Mouse (Mus musculus): ENCODE data around the gene Tekt1. TPM values are rescaled to one million over a fixed set of nuclear protein-coding genes. Genes with fewer than 3 reads are reported as not detected.
"Not testable (repeated sequence)": the region's sequence is repeated elsewhere in the genome, so short reads cannot be mapped to it uniquely, and the experiment has no call there.

The Tekt1 gene
- polyA plus RNA-seq, 1 experiment: not detected

DNA sequence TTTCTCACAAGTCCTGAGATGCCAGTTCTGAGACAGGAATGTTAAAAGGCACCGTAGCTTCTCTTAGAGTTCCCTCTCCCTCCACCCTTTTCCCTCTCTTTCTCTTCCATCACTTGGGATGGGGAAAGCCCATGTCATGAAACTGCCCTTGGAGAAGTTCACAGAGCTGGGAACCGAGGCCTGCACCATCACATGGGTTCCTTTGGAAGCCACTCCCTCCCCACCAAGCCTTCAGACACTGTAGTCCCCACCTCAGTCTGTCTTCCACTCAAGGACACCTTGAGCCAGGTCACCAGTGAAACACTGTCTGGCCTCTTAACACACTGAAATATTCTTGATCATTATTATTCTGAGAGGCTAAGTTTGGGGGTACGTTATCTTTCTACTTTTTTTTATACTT, 9.1 kb downstream of the Tekt1 start:
- Histone ChIP-seq H3K27ac (ENCODE audit: insufficient read depth, low read depth, low read length) (no peak overlapping the region), H3K4me3 (ENCODE audit: low read depth, low read length) (no peak overlapping the region), H3K4me1 (ENCODE audit: control insufficient read depth, insufficient read depth, insufficient read length, low read length) (0 out of 2 replicates have a peak, but pooled peaks cover 2% of the 10 kb centered on the region), H3K27me3 (ENCODE audit: control insufficient read depth, insufficient read depth, low read length) (no peaks in the 10 kb centered on the region), H3K36me3 (ENCODE audit: control insufficient read depth, insufficient read depth, low read length) (no peaks in the 10 kb centered on the region)
- TF ChIP-seq POLR2A (IDR thresholded peaks at IDR 0.05; ENCODE audit: low read depth, low read length): no peak
- no peak for TF ChIP-seq CTCF (IDR thresholded peaks at IDR 0.05; ENCODE audit: extremely low read depth, insufficient read length, insufficient replicate concordance, low read depth, low read length)
- 81% methylated on average over 3 of the region's 3 CpGs for WGBS

DNA sequence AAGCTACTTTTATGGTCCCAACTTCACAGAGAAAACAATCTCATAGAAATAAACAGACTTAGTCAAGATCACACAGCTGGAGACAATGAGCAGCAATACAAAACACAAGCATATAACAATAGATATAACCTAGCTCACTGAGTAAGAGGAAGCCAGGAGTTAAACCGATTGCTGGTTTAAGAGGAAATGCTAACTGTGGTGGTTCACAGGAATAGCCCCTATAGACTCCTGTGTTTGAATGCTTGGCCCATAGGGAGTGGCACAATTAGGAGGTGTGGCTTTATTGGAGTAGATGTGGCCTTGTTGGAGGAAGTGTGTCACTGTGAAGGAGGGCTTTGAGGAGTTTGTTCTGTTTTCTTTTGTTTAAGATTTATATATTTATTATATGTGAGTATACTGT, 10.0 kb downstream of the Tekt1 start:
- Histone ChIP-seq H3K4me3 (ENCODE audit: low read depth, low read length) (no peak overlapping the region), H3K4me1 (ENCODE audit: control insufficient read depth, insufficient read depth, insufficient read length, low read length) (0 out of 2 replicates have a peak, but pooled peaks cover 2% of the 10 kb centered on the region), H3K36me3 (ENCODE audit: control insufficient read depth, insufficient read depth, low read length) (no peaks in the 10 kb centered on the region), H3K27me3 (ENCODE audit: control insufficient read depth, insufficient read depth, low read length) (no peaks in the 10 kb centered on the region), H3K27ac (ENCODE audit: insufficient read depth, low read depth, low read length) (no peak overlapping the region)
- TF ChIP-seq CTCF (IDR thresholded peaks at IDR 0.05; ENCODE audit: extremely low read depth, insufficient read length, insufficient replicate concordance, low read depth, low read length) (no peak), POLR2A (IDR thresholded peaks at IDR 0.05; ENCODE audit: low read depth, low read length) (no peak)
- 23% methylated on average over 1 of the region's 1 CpGs for WGBS

DNA sequence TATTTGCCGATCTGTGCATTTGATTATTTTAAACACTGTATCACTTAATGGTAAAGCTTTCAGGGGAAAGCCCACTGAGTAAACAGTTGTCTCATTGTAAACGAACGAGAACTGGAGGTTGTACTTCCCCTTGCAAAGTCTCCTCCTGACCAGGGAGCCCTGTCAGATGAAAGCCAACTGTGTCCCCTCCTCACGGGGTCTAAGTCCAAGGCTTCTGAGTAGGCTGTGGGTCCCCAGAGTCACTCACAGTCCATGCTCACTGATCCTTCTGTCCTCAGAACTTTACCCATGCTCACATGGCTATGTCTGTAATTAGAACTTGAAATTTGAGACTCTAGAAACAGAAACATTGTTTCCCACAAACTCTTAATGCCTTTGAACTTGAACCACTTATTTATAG, 12.6 kb downstream of the Tekt1 start:
- TF ChIP-seq POLR2A (IDR thresholded peaks at IDR 0.05; ENCODE audit: low read depth, low read length): no peak
- no peak for TF ChIP-seq CTCF (IDR thresholded peaks at IDR 0.05; ENCODE audit: extremely low read depth, insufficient read length, insufficient replicate concordance, low read depth, low read length)
- Histone ChIP-seq H3K27me3 (ENCODE audit: control insufficient read depth, insufficient read depth, low read length) (no peaks in the 10 kb centered on the region), H3K4me3 (ENCODE audit: low read depth, low read length) (no peak overlapping the region), H3K27ac (ENCODE audit: insufficient read depth, low read depth, low read length) (no peak overlapping the region), H3K36me3 (ENCODE audit: control insufficient read depth, insufficient read depth, low read length) (no peaks in the 10 kb centered on the region), H3K4me1 (ENCODE audit: control insufficient read depth, insufficient read depth, insufficient read length, low read length) (no peaks in the 10 kb centered on the region)
- WGBS: 34% methylated on average over 4 of the region's 4 CpGs

DNA sequence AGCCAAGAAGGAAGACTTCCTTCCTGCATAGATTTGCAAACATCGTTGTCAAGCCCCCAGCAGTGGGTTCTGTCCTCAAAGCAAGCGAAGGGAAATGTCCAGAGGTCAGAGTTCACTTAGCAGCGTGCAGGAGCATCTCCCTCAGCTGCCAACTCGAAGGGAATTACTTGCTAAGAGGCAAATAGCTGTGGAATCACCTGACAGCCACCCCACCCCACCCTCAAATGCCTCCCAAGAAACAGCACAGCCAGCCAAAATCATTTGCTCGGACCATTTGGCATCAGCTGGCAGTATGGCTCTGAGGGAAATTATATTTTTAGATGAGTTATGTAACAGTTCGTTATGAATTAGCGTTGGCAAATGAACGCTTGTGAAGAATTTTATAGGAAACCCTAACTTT, 13.2 kb downstream of the Tekt1 start:
- no peak overlapping the region for H3K27ac ChIP-seq (ENCODE audit: insufficient read depth, low read depth, low read length)
- H3K27me3 ChIP-seq (ENCODE audit: control insufficient read depth, insufficient read depth, low read length): no peaks in the 10 kb centered on the region
- WGBS: 33% methylated on average over 8 of the region's 8 CpGs
- H3K4me1 ChIP-seq (ENCODE audit: control insufficient read depth, insufficient read depth, insufficient read length, low read length): no peaks in the 10 kb centered on the region
- no peaks in the 10 kb centered on the region for H3K36me3 ChIP-seq (ENCODE audit: control insufficient read depth, insufficient read depth, low read length)
- TF ChIP-seq POLR2A (IDR thresholded peaks at IDR 0.05; ENCODE audit: low read depth, low read length) (no peak), CTCF (IDR thresholded peaks at IDR 0.05; ENCODE audit: extremely low read depth, insufficient read length, insufficient replicate concordance, low read depth, low read length) (no peak)
- no peak overlapping the region for H3K4me3 ChIP-seq (ENCODE audit: low read depth, low read length)

DNA sequence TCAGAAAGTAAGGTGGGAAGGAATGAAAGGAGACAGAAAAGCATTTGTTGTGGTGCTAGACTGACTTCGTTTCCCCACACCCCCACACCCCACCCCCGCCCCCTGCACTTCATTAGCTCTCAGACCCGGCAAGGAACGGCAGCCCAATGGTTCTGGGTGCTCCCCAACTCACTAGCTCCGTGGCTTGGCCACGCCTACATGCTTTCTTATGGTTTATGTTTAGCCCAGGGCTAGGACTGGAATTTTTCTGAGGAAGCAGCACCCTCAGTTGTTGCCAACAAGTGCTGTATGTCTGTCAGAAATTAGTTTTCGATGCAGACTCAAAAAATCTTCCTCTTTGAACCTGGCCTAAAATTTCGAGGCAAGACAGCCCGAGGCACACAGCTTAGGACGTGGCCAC, 13.7 kb downstream of the Tekt1 start:
- Histone ChIP-seq H3K36me3 (ENCODE audit: control insufficient read depth, insufficient read depth, low read length) (no peaks in the 10 kb centered on the region), H3K27me3 (ENCODE audit: control insufficient read depth, insufficient read depth, low read length) (no peaks in the 10 kb centered on the region), H3K4me3 (ENCODE audit: low read depth, low read length) (no peak overlapping the region), H3K27ac (ENCODE audit: insufficient read depth, low read depth, low read length) (no peak overlapping the region), H3K4me1 (ENCODE audit: control insufficient read depth, insufficient read depth, insufficient read length, low read length) (no peaks in the 10 kb centered on the region)
- TF ChIP-seq POLR2A (IDR thresholded peaks at IDR 0.05; ENCODE audit: low read depth, low read length): no peak
- no peak for TF ChIP-seq CTCF (IDR thresholded peaks at IDR 0.05; ENCODE audit: extremely low read depth, insufficient read length, insufficient replicate concordance, low read depth, low read length)
- 27% methylated on average over 10 of the region's 10 CpGs for WGBS

DNA sequence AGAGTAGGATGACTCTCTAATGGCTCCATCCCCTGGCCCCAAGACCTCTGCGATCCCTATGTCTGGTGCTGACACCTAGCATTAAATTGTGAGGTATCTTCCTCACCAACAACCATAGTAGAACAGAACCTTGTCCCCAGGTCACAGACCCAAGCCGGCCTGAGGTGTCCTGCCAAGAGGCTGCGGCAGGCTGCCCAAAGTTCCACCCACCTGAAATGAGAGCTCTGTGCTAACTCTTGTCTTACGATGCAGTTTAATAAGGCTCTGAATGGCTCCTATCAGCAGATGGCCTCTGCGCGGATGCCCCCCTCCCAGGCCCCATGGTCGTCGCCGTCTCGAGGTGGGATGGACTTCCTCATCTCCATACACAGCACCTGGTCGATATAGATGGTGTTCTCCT, 17.8 kb downstream of the Tekt1 start:
- H3K27ac ChIP-seq (ENCODE audit: insufficient read depth, low read depth, low read length): no peak overlapping the region
- 79% methylated on average over 11 of the region's 11 CpGs for whole genome bisulfite sequencing
- H3K4me1 ChIP-seq (ENCODE audit: control insufficient read depth, insufficient read depth, insufficient read length, low read length): no peaks in the 10 kb centered on the region
- no peak overlapping the region for H3K4me3 ChIP-seq (ENCODE audit: low read depth, low read length)
- TF ChIP-seq CTCF (IDR thresholded peaks at IDR 0.05; ENCODE audit: extremely low read depth, insufficient read length, insufficient replicate concordance, low read depth, low read length) (no peak), POLR2A (IDR thresholded peaks at IDR 0.05; ENCODE audit: low read depth, low read length) (no peak)
- no peaks in the 10 kb centered on the region for H3K36me3 ChIP-seq (ENCODE audit: control insufficient read depth, insufficient read depth, low read length)
- no peaks in the 10 kb centered on the region for H3K27me3 ChIP-seq (ENCODE audit: control insufficient read depth, insufficient read depth, low read length)

DNA sequence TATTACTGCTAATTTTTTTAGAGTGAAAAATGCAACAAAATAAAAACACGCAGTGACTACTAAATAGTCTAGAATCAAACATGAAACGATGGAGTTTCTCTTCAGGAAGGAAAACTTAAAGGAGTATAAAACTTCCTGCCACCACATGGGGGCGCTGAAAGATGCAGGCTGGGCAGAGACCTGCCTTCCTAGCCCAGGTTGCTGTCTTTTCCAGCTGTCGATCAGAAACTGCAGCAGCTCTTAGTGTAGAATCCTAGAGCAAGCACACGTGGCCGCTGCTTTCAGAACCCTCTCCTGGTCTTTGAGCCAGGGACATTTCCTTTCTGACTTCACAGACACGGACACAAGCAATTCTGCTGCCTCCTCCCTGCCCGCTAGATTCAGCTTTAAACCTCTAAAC, 18.3 kb downstream of the Tekt1 start:
- H3K4me3 ChIP-seq (ENCODE audit: low read depth, low read length): no peak overlapping the region
- TF ChIP-seq CTCF (IDR thresholded peaks at IDR 0.05; ENCODE audit: extremely low read depth, insufficient read length, insufficient replicate concordance, low read depth, low read length): peak; percentile 62; the same call in 1 of the 2 replicates
- TF ChIP-seq POLR2A (IDR thresholded peaks at IDR 0.05; ENCODE audit: low read depth, low read length): no peak
- WGBS: 31% methylated on average over 8 of the region's 8 CpGs
- H3K27ac ChIP-seq (ENCODE audit: insufficient read depth, low read depth, low read length): no peak overlapping the region
- H3K27me3 ChIP-seq (ENCODE audit: control insufficient read depth, insufficient read depth, low read length): no peaks in the 10 kb centered on the region
- no peaks in the 10 kb centered on the region for H3K36me3 ChIP-seq (ENCODE audit: control insufficient read depth, insufficient read depth, low read length)
- no peaks in the 10 kb centered on the region for H3K4me1 ChIP-seq (ENCODE audit: control insufficient read depth, insufficient read depth, insufficient read length, low read length)

DNA sequence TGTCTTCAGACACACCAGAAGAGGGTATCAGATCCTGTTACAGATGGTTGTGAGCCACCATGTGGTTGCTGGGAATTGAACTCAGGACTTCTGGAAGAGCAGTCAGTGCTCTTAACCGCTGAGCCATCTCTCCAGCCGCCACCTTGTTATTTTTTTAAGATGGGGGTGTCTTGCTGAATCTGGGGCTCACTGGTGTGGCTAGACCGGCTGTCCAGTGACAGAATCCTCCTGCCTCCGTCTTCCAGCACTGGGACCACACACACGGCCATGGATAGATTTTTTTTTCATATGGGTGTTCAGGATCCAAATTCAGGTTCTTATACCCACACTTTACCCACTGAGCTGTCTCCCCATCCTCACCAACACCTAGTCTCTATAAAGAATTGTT, 19.0 kb downstream of the Tekt1 start:
- H3K36me3 ChIP-seq (ENCODE audit: control insufficient read depth, insufficient read depth, low read length); H3K27me3 ChIP-seq (ENCODE audit: control insufficient read depth, insufficient read depth, low read length); H3K27ac ChIP-seq (ENCODE audit: insufficient read depth, low read depth, low read length); H3K4me1 ChIP-seq (ENCODE audit: control insufficient read depth, insufficient read depth, insufficient read length, low read length); H3K4me3 ChIP-seq (ENCODE audit: low read depth, low read length): not testable (repeated sequence)
- 91% methylated on average over 5 of the region's 5 CpGs for WGBS
